Mouse (Mus musculus) erythroblast, embryonic 14.5 days (primary cell): Measurements from ENCODE around the gene Sypl2.

ENCODE experiments used
- GATA1 ChIP-seq: IDR thresholded peaks from 2 replicates; pipeline ENCODE4 v1.6.1; 2012; ENCODE audit warnings: low read length, inconsistent platforms, mixed read lengths
- TAL1 ChIP-seq: IDR thresholded peaks from 3 replicates; pipeline ENCODE4 v1.6.1; 2012; ENCODE audit warnings: low read length, inconsistent platforms, mixed read lengths

- TF ChIP-seq TAL1 (no peak), GATA1 (no peak)
Observed at GRCm38 (mm10) chr3:108200329-108201323, 25.8 kb downstream of the Sypl2 start, which contains the start of gene Cyb561d1.
